Mouse (Mus musculus): Measurements from ENCODE around the gene Ncoa3. TPM values are rescaled to one million over a fixed set of nuclear protein-coding genes. Genes with fewer than 3 reads are reported as not detected.

The Ncoa3 gene
- total and polyA plus RNA-seq, 2 experiments, result 11.5 to 13.6 TPM

DNA sequence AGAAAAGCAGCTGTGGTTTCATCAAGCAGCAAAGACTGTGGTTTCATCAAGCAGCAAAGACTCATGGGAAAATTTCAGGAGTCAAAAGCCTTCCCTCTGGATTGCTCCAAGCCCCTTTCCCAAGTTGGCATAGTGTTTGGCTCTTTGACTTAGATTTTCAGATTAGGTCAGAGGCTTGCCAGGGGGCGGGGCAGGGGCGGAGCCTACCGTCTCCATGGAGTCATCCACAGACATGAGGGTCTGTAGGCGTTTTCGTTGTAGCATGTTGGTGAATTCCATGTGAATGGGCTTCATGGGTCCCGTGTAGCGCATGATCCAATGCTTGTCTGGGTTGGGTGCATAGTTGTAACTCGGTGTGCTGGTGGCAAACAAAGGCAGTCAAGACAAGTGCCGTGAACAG is 96.6 kb downstream of the Ncoa3 start:
- Histone ChIP-seq H3K4me1 (ENCODE audit: control insufficient read depth, insufficient read depth, low read length) (peaks cover 19% of the 10 kb centered on the region), H3K79me2 (ENCODE audit: control insufficient read depth, insufficient read depth, low read length) (no peaks in the 10 kb centered on the region), H3K27me3 (ENCODE audit: control insufficient read depth, insufficient read depth, low read length) (no peaks in the 10 kb centered on the region), H3K36me3 (ENCODE audit: control insufficient read depth, insufficient read depth, low read length) (no peaks in the 10 kb centered on the region), H3K4me3 (ENCODE audit: insufficient read depth, low read depth, low read length) (no peak overlapping the region), H3K27ac (replicated peaks; ENCODE audit: insufficient read depth, low read depth, low read length) (no peak overlapping the region), H3K9ac (ENCODE audit: low read depth, low read length) (no peak overlapping the region)
- peak; percentile 59 for DNase-seq (ENCODE audit: extremely low read depth, low read depth, low spot score)
- no peak for TF ChIP-seq POLR2A (IDR thresholded peaks at IDR 0.05; ENCODE audit: extremely low read depth, insufficient read depth, low read length)
- no peak for TF ChIP-seq CTCF (IDR thresholded peaks at IDR 0.05; ENCODE audit: low read depth, low read length)
- WGBS, result 91% methylated on average over 9 of the region's 9 CpGs

GRCm38 (mm10) chr2:166090131-166090581 is 97.7 kb downstream of the Ncoa3 start:
- H3K27me3 ChIP-seq (ENCODE audit: control insufficient read depth, insufficient read depth, low read length), result no peaks in the 10 kb centered on the region
- no peaks in the 10 kb centered on the region for H3K79me2 ChIP-seq (ENCODE audit: control insufficient read depth, insufficient read depth, low read length)
- no peak overlapping the region for H3K9ac ChIP-seq (ENCODE audit: low read depth, low read length)
- H3K36me3 ChIP-seq (ENCODE audit: control insufficient read depth, insufficient read depth, low read length), result no peaks in the 10 kb centered on the region
- no peak for TF ChIP-seq CTCF (IDR thresholded peaks at IDR 0.05; ENCODE audit: low read depth, low read length)
- no peak for TF ChIP-seq POLR2A (IDR thresholded peaks at IDR 0.05; ENCODE audit: extremely low read depth, insufficient read depth, low read length)
- H3K4me1 ChIP-seq (ENCODE audit: control insufficient read depth, insufficient read depth, low read length), result peaks cover 19% of the 10 kb centered on the region
- peak; percentile 74 for DNase-seq (ENCODE audit: extremely low read depth, low read depth, low spot score)
- no peak overlapping the region for H3K4me3 ChIP-seq (ENCODE audit: insufficient read depth, low read depth, low read length)
- WGBS, result 43% methylated on average over 7 of the region's 7 CpGs
- H3K27ac ChIP-seq (replicated peaks; ENCODE audit: insufficient read depth, low read depth, low read length), result no peak overlapping the region

DNA sequence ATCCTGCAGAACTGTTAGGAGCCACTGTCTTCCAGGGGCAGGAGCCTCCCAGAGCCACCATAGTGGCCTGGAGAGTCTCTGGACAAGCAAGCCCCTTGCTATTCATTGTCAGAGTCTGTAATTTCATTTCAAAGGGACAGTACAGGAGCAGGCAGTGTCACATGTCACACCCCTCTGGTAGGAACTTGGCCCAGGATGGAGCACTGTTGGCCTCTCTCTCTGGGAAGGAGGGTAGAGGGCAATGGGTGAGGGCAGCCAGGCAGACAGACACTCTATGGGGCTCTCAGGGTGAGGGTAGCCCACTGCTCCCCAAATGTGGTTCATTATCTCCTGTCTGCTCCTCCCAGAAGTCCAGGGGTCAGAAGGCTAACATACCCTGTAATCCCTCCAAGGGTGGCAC is 99.2 kb downstream of the Ncoa3 start:
- DNase-seq (ENCODE audit: extremely low read depth, low read depth, low spot score), result peak; percentile 85
- TF ChIP-seq POLR2A (IDR thresholded peaks at IDR 0.05; ENCODE audit: extremely low read depth, insufficient read depth, low read length) (no peak), CTCF (IDR thresholded peaks at IDR 0.05; ENCODE audit: low read depth, low read length) (no peak)
- no peaks in the 10 kb centered on the region for H3K27me3 ChIP-seq (ENCODE audit: control insufficient read depth, insufficient read depth, low read length)
- no peaks in the 10 kb centered on the region for H3K79me2 ChIP-seq (ENCODE audit: control insufficient read depth, insufficient read depth, low read length)
- no peaks in the 10 kb centered on the region for H3K36me3 ChIP-seq (ENCODE audit: control insufficient read depth, insufficient read depth, low read length)
- H3K4me3 ChIP-seq (ENCODE audit: insufficient read depth, low read depth, low read length), result no peak overlapping the region
- H3K9ac ChIP-seq (ENCODE audit: low read depth, low read length), result no peak overlapping the region
- peaks cover 19% of the 10 kb centered on the region for H3K4me1 ChIP-seq (ENCODE audit: control insufficient read depth, insufficient read depth, low read length)
- peak overlapping the region; percentile 63 for H3K27ac ChIP-seq (replicated peaks; ENCODE audit: insufficient read depth, low read depth, low read length)

DNA sequence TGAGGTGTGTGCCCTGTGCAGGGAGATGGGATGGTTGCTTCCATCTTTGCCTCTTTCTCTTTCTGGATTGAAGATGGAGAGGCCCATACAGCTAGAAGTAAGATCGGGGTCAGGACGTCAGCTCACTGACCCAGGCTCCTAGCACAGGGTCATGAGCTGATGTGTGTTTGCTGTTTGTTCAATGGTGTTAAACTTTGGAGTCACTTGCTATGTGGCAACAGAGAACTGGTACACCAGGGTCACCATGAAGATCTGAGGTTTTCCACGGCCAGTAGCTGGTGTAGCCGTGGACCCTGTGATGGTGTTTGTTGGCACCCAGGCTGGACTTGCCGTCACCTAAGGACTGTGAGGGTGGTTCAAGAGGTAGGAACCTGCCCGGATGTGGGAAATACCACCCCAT is 100.0 kb downstream of the Ncoa3 start:
- H3K27me3 ChIP-seq (ENCODE audit: control insufficient read depth, insufficient read depth, low read length), result no peaks in the 10 kb centered on the region
- peak; percentile 98 for DNase-seq (ENCODE audit: extremely low read depth, low read depth, low spot score)
- H3K27ac ChIP-seq (replicated peaks; ENCODE audit: insufficient read depth, low read depth, low read length), result peak overlapping the region; percentile 72
- H3K4me1 ChIP-seq (ENCODE audit: control insufficient read depth, insufficient read depth, low read length), result peaks cover 19% of the 10 kb centered on the region
- TF ChIP-seq POLR2A (IDR thresholded peaks at IDR 0.05; ENCODE audit: extremely low read depth, insufficient read depth, low read length), result no peak
- TF ChIP-seq CTCF (IDR thresholded peaks at IDR 0.05; ENCODE audit: low read depth, low read length), result no peak
- no peaks in the 10 kb centered on the region for H3K79me2 ChIP-seq (ENCODE audit: control insufficient read depth, insufficient read depth, low read length)
- 0 out of 2 replicates have a peak overlapping the region, but pooled peaks have one; percentile 7 for H3K9ac ChIP-seq (ENCODE audit: low read depth, low read length)
- WGBS, result 25% methylated on average over 6 of the region's 6 CpGs
- no peaks in the 10 kb centered on the region for H3K36me3 ChIP-seq (ENCODE audit: control insufficient read depth, insufficient read depth, low read length)
- H3K4me3 ChIP-seq (ENCODE audit: insufficient read depth, low read depth, low read length), result no peak overlapping the region

DNA sequence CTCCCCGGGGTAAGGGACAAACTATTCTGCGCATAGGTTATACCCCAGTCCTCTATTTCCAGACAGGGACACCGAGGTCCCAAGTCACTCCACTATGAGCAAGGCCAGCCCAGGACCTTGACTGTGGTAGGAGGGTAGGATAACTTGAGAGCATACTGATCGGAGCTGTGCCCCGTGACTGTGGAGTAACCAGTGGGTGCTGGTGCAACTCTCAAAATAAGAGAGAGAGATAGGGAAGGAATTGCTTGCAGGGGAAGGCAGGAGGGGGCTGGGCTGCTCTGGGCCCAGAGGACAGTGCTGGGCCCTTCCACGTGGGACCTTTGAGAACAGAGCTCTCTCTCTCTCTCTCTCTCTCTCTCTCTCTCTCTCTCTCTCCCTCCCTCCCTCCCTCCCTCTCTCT is 103.9 kb downstream of the Ncoa3 start:
- Histone ChIP-seq H3K4me1 (ENCODE audit: control insufficient read depth, insufficient read depth, low read length) (peaks cover 33% of the 10 kb centered on the region), H3K79me2 (ENCODE audit: control insufficient read depth, insufficient read depth, low read length) (no peaks in the 10 kb centered on the region), H3K4me3 (ENCODE audit: insufficient read depth, low read depth, low read length) (no peak overlapping the region), H3K27me3 (ENCODE audit: control insufficient read depth, insufficient read depth, low read length) (no peaks in the 10 kb centered on the region), H3K27ac (replicated peaks; ENCODE audit: insufficient read depth, low read depth, low read length) (no peak overlapping the region), H3K9ac (ENCODE audit: low read depth, low read length) (no peak overlapping the region), H3K36me3 (ENCODE audit: control insufficient read depth, insufficient read depth, low read length) (no peaks in the 10 kb centered on the region)
- TF ChIP-seq POLR2A (IDR thresholded peaks at IDR 0.05; ENCODE audit: extremely low read depth, insufficient read depth, low read length) (no peak), CTCF (IDR thresholded peaks at IDR 0.05; ENCODE audit: low read depth, low read length) (no peak)
- no peak for DNase-seq (ENCODE audit: extremely low read depth, low read depth, low spot score)
- 98% methylated on average over 6 of the region's 6 CpGs for WGBS

- no peak for DNase-seq (ENCODE audit: extremely low read depth, low read depth, low spot score)
- peak; percentile 33 for TF ChIP-seq CTCF (IDR thresholded peaks at IDR 0.05; ENCODE audit: low read depth, low read length)
- no peak for TF ChIP-seq POLR2A (IDR thresholded peaks at IDR 0.05; ENCODE audit: extremely low read depth, insufficient read depth, low read length)
- H3K4me3 ChIP-seq (ENCODE audit: insufficient read depth, low read depth, low read length), result no peak overlapping the region
- WGBS, result 95% methylated on average over 1 of the region's 1 CpGs
- H3K27me3 ChIP-seq (ENCODE audit: control insufficient read depth, insufficient read depth, low read length), result no peaks in the 10 kb centered on the region
- no peaks in the 10 kb centered on the region for H3K79me2 ChIP-seq (ENCODE audit: control insufficient read depth, insufficient read depth, low read length)
- no peak overlapping the region for H3K9ac ChIP-seq (ENCODE audit: low read depth, low read length)
- no peaks in the 10 kb centered on the region for H3K36me3 ChIP-seq (ENCODE audit: control insufficient read depth, insufficient read depth, low read length)
- H3K27ac ChIP-seq (replicated peaks; ENCODE audit: insufficient read depth, low read depth, low read length), result no peak overlapping the region
- peaks cover 28% of the 10 kb centered on the region for H3K4me1 ChIP-seq (ENCODE audit: control insufficient read depth, insufficient read depth, low read length)
Measured at GRCm38 (mm10) chr2:166096834-166097233, 104.4 kb downstream of the Ncoa3 start.

Measured in liver, adult 2 months (tissue).